Mouse (Mus musculus) CH12.LX (cell line): ENCODE results near the gene Nol10.

ENCODE experiments used
- BHLHE40 ChIP-seq: IDR thresholded peaks from 2 replicates; pipeline ENCODE4 v1.6.1; 2011; ENCODE audit warnings: mild to moderate bottlenecking, low read depth, low read length, improper control_type of control experiment
- CHD1 ChIP-seq: IDR thresholded peaks from 2 replicates; pipeline ENCODE4 v1.6.1; 2012; ENCODE audit warnings: low read depth, low read length, improper control_type of control experiment, inconsistent platforms
- CTCF ChIP-seq, 2 experiments: IDR thresholded peaks in 1 of 2; conservative IDR thresholded peaks in 1 of 2; 2 replicates each; pipeline ENCODE4 v1.5.1; 2011 to 2012; ENCODE audit warnings: low read depth in 2 of 2, low read length in 2 of 2, improper control_type of control experiment in 1 of 2, inconsistent platforms in 1 of 2, mild to moderate bottlenecking in 1 of 2, moderate library complexity in 1 of 2
- ETS1 ChIP-seq: conservative IDR thresholded peaks from 2 replicates; pipeline ENCODE4 v1.6.1; 2012; ENCODE audit warnings: low read depth, mild to moderate bottlenecking, inconsistent platforms, low read length, improper control_type of control experiment, moderate library complexity
- JUND ChIP-seq: conservative IDR thresholded peaks from 2 replicates; pipeline ENCODE4 v1.6.1; 2011; ENCODE audit warnings: low read depth, low read length, improper control_type of control experiment
- MXI1 ChIP-seq: IDR thresholded peaks from 2 replicates; pipeline ENCODE4 v1.6.1; 2011; ENCODE audit warnings: mild to moderate bottlenecking, low read depth, low read length, improper control_type of control experiment
- NRF1 ChIP-seq: IDR thresholded peaks from 2 replicates; pipeline ENCODE4 v1.6.1; 2014; ENCODE audit warnings: low read depth, mild to moderate bottlenecking, inconsistent platforms, low read length, improper control_type of control experiment, moderate library complexity
- POLR2A ChIP-seq: IDR thresholded peaks from 2 replicates; pipeline ENCODE4 v1.6.1; 2011; ENCODE audit warnings: low read depth, mild to moderate bottlenecking, improper control_type of control experiment, low read length
- POLR2AphosphoS2 ChIP-seq: IDR thresholded peaks from 2 replicates; pipeline ENCODE4 v1.6.1; 2011; ENCODE audit warnings: low read depth, low read length, improper control_type of control experiment
- TBP ChIP-seq: conservative IDR thresholded peaks from 2 replicates; pipeline ENCODE4 v1.6.1; 2011; ENCODE audit warnings: low read depth, low read length, improper control_type of control experiment
- TCF12 ChIP-seq: IDR thresholded peaks from 2 replicates; pipeline ENCODE4 v1.6.1; 2014; ENCODE audit warnings: low read depth, mild to moderate bottlenecking, inconsistent platforms, low read length, improper control_type of control experiment

DNA sequence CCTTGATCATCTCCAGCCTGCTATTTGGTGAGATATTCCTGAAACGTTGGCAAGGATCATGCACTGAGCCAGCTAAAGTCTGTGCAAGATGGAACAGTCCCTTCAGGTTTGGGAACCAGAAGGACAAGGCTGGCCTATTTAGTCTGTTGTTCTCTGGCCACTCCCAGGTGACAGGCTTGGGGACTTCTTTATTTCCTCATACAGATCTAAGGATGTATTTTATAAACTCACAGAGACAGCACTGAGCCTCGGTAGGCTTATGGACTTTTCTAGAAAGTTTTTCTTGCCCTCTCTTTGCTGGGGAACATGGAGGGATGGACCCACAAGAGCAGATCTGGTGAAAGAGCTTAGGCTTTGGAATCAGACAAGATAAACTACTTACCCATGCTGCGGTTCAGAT, 19.0 kb upstream of the Nol10 start, which contains the start of gene Atp6v1c2:
- TF ChIP-seq CHD1 (no peak), TBP (no peak), POLR2A (no peak), NRF1 (no peak), JUND (no peak), MXI1 (no peak), TCF12 (no peak), CTCF (conservative IDR thresholded peaks at IDR 0.05 in 1 of 2, IDR thresholded peaks at IDR 0.05 in 1 of 2; ENCODE audit: low read depth in 2 of 2, low read length in 2 of 2) (no peak), POLR2AphosphoS2 (no peak), ETS1 (no peak), BHLHE40 (no peak)
